Mouse (Mus musculus) liver, adult 2 months (tissue): ENCODE results near the gene Syce3.

Source experiments
- CTCF ChIP-seq: fragments of 200-500 bp; IDR thresholded peaks from 2 replicates; pipeline ENCODE4 v1.5.1; 2011; ENCODE audit warnings: low read depth, low read length, control low read depth
- POLR2A ChIP-seq: fragments of 200-500 bp; IDR thresholded peaks from 2 replicates; pipeline ENCODE4 v1.6.1; 2011; ENCODE audit warnings: low read length, control low read depth; ENCODE audit not compliant: insufficient read depth; ENCODE audit errors: extremely low read depth

DNA sequence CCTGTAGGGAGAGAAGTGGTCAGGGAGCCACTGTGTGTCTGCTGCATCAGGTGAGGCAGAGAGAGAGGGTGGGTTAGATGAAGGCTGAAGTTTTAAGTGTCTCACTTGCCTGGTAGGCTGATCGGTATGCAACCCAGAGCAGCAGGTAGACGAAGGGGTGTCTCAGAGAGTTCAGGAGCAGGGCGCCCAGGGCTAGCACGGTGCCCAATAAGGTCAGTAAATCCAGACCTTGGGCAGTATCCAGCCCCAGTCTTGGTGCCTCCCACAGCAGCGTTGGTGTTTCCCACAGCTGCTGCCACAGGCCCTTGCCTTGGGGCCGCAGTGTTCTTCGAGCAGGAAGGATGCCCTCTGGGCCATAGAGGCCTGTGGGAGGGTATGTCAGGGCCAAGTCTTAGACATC is 55.8 kb downstream of the Syce3 start:
- no peak for TF ChIP-seq CTCF
- TF ChIP-seq POLR2A = no peak
